Mouse (Mus musculus): ENCODE results near the gene Lgr5.

Gene Lgr5

GRCm38 (mm10) chr10:115413496-115413895 lies 174.1 kb downstream of the Lgr5 start:
- DNase-seq, result no peak

DNA sequence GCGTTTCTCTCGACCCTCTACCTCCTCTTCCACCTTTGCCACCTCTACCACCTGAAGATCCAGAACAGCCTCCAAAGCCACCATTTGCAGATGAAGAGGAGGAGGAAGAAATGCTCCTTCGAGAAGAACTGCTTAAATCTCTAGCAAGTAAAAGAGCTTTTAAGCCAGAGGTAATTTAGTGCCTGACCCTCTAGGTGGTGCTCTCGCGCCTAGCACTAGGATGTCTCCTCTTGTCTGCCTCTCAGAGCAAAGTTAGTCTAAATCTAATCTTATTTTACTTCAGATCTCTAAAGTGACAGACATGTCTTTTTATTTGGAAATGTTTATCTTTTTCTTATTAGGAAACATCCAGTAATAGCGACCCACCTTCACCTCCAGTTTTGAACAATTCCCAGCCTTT lies 181.2 kb downstream of the Lgr5 start:
- DNase-seq, result peak; percentile 19
